Mouse (Mus musculus): ENCODE results near the gene AI464131. TPM values are rescaled to one million over a fixed set of nuclear protein-coding genes. Genes with fewer than 3 reads are reported as not detected.
"Not testable (repeated sequence)": the region's sequence is repeated elsewhere in the genome, so short reads cannot be mapped to it uniquely, and the experiment has no call there.

AI464131 gene
- polyA plus RNA-seq, 1 experiment from 2014 or later, result 8.3 TPM

GRCm38 (mm10) chr4:41463051-41463738 is 39.7 kb downstream of the AI464131 start:
- H3K9me3 ChIP-seq (ENCODE audit: control insufficient read depth, low read length); H3K27ac ChIP-seq (ENCODE audit: low read depth, low read length); ATAC-seq (ENCODE audit: low FRiP score); H3K4me1 ChIP-seq (replicated peaks; ENCODE audit: control insufficient read depth, insufficient read depth, low read length); H3K27me3 ChIP-seq (ENCODE audit: control insufficient read depth, insufficient read depth, low read length); H3K9ac ChIP-seq (ENCODE audit: low read depth, low read length); H3K36me3 ChIP-seq (ENCODE audit: control insufficient read depth, insufficient read depth, low read length); DNase-seq (ENCODE audit: low spot score): not testable (repeated sequence)
- whole genome bisulfite sequencing, result 88% methylated on average over 3 of the region's 3 CpGs
- H3K4me3 ChIP-seq (ENCODE audit: low read depth, low read length), result peak overlapping the region; percentile 65
- H3K4me2 ChIP-seq (replicated peaks; ENCODE audit: low read depth, low read length), result peak overlapping the region; percentile 64

GRCm38 (mm10) chr4:41460690-41461089 is 42.2 kb downstream of the AI464131 start:
- Histone ChIP-seq H3K4me3 (ENCODE audit: low read depth, low read length) (no peak overlapping the region), H3K27me3 (ENCODE audit: control insufficient read depth, insufficient read depth, low read length) (no peaks in the 10 kb centered on the region), H3K4me1 (replicated peaks; ENCODE audit: control insufficient read depth, insufficient read depth, low read length) (0 out of 2 replicates have a peak, but pooled peaks cover 2% of the 10 kb centered on the region), H3K9ac (ENCODE audit: low read depth, low read length) (no peak overlapping the region), H3K36me3 (ENCODE audit: control insufficient read depth, insufficient read depth, low read length) (no peaks in the 10 kb centered on the region), H3K27ac (ENCODE audit: low read depth, low read length) (no peak overlapping the region), H3K9me3 (ENCODE audit: control insufficient read depth, low read length) (no peaks in the 10 kb centered on the region), H3K4me2 (replicated peaks; ENCODE audit: low read depth, low read length) (no peak overlapping the region)
- ATAC-seq (ENCODE audit: low FRiP score), result no peak
- WGBS, result 88% methylated on average over 1 of the region's 1 CpGs
- no peak for DNase-seq (ENCODE audit: low spot score)

GRCm38 (mm10) chr4:41447595-41447994 is 55.3 kb downstream of the AI464131 start:
- H3K27me3 ChIP-seq (ENCODE audit: control insufficient read depth, insufficient read depth, low read length), result no peaks in the 10 kb centered on the region
- H3K27ac ChIP-seq (ENCODE audit: low read depth, low read length), result no peak overlapping the region
- no peaks in the 10 kb centered on the region for H3K36me3 ChIP-seq (ENCODE audit: control insufficient read depth, insufficient read depth, low read length)
- 94% methylated on average over 3 of the region's 3 CpGs for WGBS
- no peaks in the 10 kb centered on the region for H3K4me1 ChIP-seq (replicated peaks; ENCODE audit: control insufficient read depth, insufficient read depth, low read length)
- DNase-seq (ENCODE audit: low spot score), result no peak
- H3K9me3 ChIP-seq (ENCODE audit: control insufficient read depth, low read length), result no peaks in the 10 kb centered on the region
- H3K4me2 ChIP-seq (replicated peaks; ENCODE audit: low read depth, low read length), result no peak overlapping the region
- ATAC-seq (ENCODE audit: low FRiP score), result no peak
- H3K4me3 ChIP-seq (ENCODE audit: low read depth, low read length), result no peak overlapping the region
- H3K9ac ChIP-seq (ENCODE audit: low read depth, low read length), result no peak overlapping the region

Other genes starting within 250 kb of the AI464131 start
- gene Ubap2, start 227.9 kb downstream of the AI464131 start, polyA plus RNA-seq (2014; fragmentation: Nextera tagmentation; extraction: Ambion mirVana), result 62.2 and 66.3 TPM in 2 replicates
- 40.3 and 55.4 TPM in 2 replicates for gene Dcaf12, start 188.2 kb downstream of the AI464131 start, polyA plus RNA-seq (2014; fragmentation: Nextera tagmentation; extraction: Ambion mirVana)
- 75.5 and 81.5 TPM in 2 replicates for gene Ubap1, start 154.1 kb downstream of the AI464131 start, polyA plus RNA-seq (2014; fragmentation: Nextera tagmentation; extraction: Ambion mirVana)
- gene Kif24, start 38.2 kb downstream of the AI464131 start, polyA plus RNA-seq (2014; fragmentation: Nextera tagmentation; extraction: Ambion mirVana), result 10.4 and 11.9 TPM in 2 replicates
- 67.7 and 70.3 TPM in 2 replicates for gene Nudt2, start 37.9 kb downstream of the AI464131 start, polyA plus RNA-seq (2014; fragmentation: Nextera tagmentation; extraction: Ambion mirVana)
- gene 1110017D15Rik, start 14.3 kb upstream of the AI464131 start, polyA plus RNA-seq (2014; fragmentation: Nextera tagmentation; extraction: Ambion mirVana), result 12.7 and 14.3 TPM in 2 replicates
- 11.8 and 17.6 TPM in 2 replicates for gene Fam219a, start 66.5 kb upstream of the AI464131 start, polyA plus RNA-seq (2014; fragmentation: Nextera tagmentation; extraction: Ambion mirVana)
- gene Dnaic1, start 66.7 kb upstream of the AI464131 start, polyA plus RNA-seq (2014; fragmentation: Nextera tagmentation; extraction: Ambion mirVana), result 2.9 and 3.2 TPM in 2 replicates
- 42.4 and 42.7 TPM in 2 replicates for gene Enho, start 137.2 kb upstream of the AI464131 start, polyA plus RNA-seq (2014; fragmentation: Nextera tagmentation; extraction: Ambion mirVana)
- gene Cntfr, start 194.0 kb upstream of the AI464131 start, polyA plus RNA-seq (2014; fragmentation: Nextera tagmentation; extraction: Ambion mirVana), result 27.8 and 29.5 TPM in 2 replicates
- gene Il11ra1, start 196.9 kb upstream of the AI464131 start, polyA plus RNA-seq (2014; fragmentation: Nextera tagmentation; extraction: Ambion mirVana), result 83.7 TPM in 2 replicates
- 80.0 and 84.1 TPM in 2 replicates for gene Rpp25l, start 210.5 kb upstream of the AI464131 start, polyA plus RNA-seq (2014; fragmentation: Nextera tagmentation; extraction: Ambion mirVana)
- 187 and 192 TPM in 2 replicates for gene Dctn3, start 220.1 kb upstream of the AI464131 start, polyA plus RNA-seq (2014; fragmentation: Nextera tagmentation; extraction: Ambion mirVana)
- 0.68 and 0.93 TPM in 2 replicates for gene Arid3c, start 228.1 kb upstream of the AI464131 start, polyA plus RNA-seq (2014; fragmentation: Nextera tagmentation; extraction: Ambion mirVana)